Comparison of ENCODE assay signal across 20 mouse cellular contexts in genomic region chr4:141897838-141898237, GRCm38 (mm10). TPM values are rescaled to one million over a fixed set of nuclear protein-coding genes. Genes with fewer than 3 reads are reported as not detected.
A peak's percentile ranks its signal among the peaks of the same experiment; 100 is the strongest.
DNase-seq lines count a peak whose midpoint lies in the region; ATAC-seq and TF ChIP-seq lines count a peak whose summit lies in the region.
"Had no signal": no experiment of that assay in that cellular context is flagged by ENCODE, and none has a peak within 500 bp of the region (broad histone marks: within the 10 kb centered on the region; RNA-seq: fewer than 3 reads in every experiment).

No protein-coding gene starts in this region.

- 56% methylated on average over 3 of the region's 3 CpGs for WGBS in heart, embryonic 10.5 days
- 57% methylated on average over 3 of the region's 3 CpGs for WGBS in neural tube, embryonic 13.5 days
- WGBS in hindbrain, embryonic 16.5 days, result 57% methylated on average over 2 of the region's 3 CpGs
- 58% methylated on average over 3 of the region's 3 CpGs for WGBS in olfactory bulb, adult 2 months

- no peak for TF ChIP-seq CTCF in olfactory bulb, adult 2 months (IDR thresholded peaks at IDR 0.05; ENCODE audit: insufficient read depth, low read depth, low read length)

- ATAC-seq in neural tube, embryonic 13.5 days (ENCODE audit: low read depth), result no peak
- ATAC-seq in hindbrain, embryonic 16.5 days, result no peak

- no peaks in the 10 kb centered on the region for H3K36me3 ChIP-seq in heart, embryonic 10.5 days
- no peaks in the 10 kb centered on the region for H3K36me3 ChIP-seq in neural tube, embryonic 13.5 days
- H3K36me3 ChIP-seq in hindbrain, embryonic 16.5 days (ENCODE audit: control insufficient read depth, insufficient read depth, low read length), result no peaks in the 10 kb centered on the region
- H3K36me3 ChIP-seq: liver, embryonic 13.5 days; neural tube, embryonic 12.5 days had no signal

- peaks cover 66% of the 10 kb centered on the region for H3K4me1 ChIP-seq in heart, embryonic 10.5 days
- peaks cover 78% of the 10 kb centered on the region for H3K4me1 ChIP-seq in neural tube, embryonic 13.5 days (replicated peaks)
- H3K4me1 ChIP-seq in hindbrain, embryonic 16.5 days (ENCODE audit: control insufficient read depth, insufficient read depth, low read depth, low read length), result peaks cover 22% of the 10 kb centered on the region
- peaks cover 37% of the 10 kb centered on the region for H3K4me1 ChIP-seq in olfactory bulb, adult 2 months (ENCODE audit: control insufficient read depth, insufficient read depth, low read length)

- no peaks in the 10 kb centered on the region for H3K9me3 ChIP-seq in heart, embryonic 10.5 days
- H3K9me3 ChIP-seq in neural tube, embryonic 13.5 days, result no peaks in the 10 kb centered on the region
- H3K9me3 ChIP-seq in hindbrain, embryonic 16.5 days (ENCODE audit: control insufficient read depth, low read length), result no peaks in the 10 kb centered on the region
- H3K9me3 ChIP-seq: liver, embryonic 13.5 days; neural tube, embryonic 12.5 days had no signal

- H3K27me3 ChIP-seq in heart, embryonic 10.5 days (ENCODE audit: insufficient read depth, poor library complexity, severe bottlenecking), result no peaks in the 10 kb centered on the region
- no peaks in the 10 kb centered on the region for H3K27me3 ChIP-seq in neural tube, embryonic 13.5 days
- no peaks in the 10 kb centered on the region for H3K27me3 ChIP-seq in hindbrain, embryonic 16.5 days (replicated peaks; ENCODE audit: control insufficient read depth, insufficient read depth, low read length)
- H3K27me3 ChIP-seq: CH12.LX; neural tube, embryonic 12.5 days had no signal

- TF ChIP-seq POLR2A in olfactory bulb, adult 2 months (IDR thresholded peaks at IDR 0.05; ENCODE audit: insufficient read depth, low read depth, low read length), result no peak

- H3K4me3 ChIP-seq in heart, embryonic 10.5 days, result no peak overlapping the region
- H3K4me3 ChIP-seq in neural tube, embryonic 13.5 days, result no peak overlapping the region
- H3K4me3 ChIP-seq in hindbrain, embryonic 16.5 days (ENCODE audit: low read length), result no peak overlapping the region
- H3K4me3 ChIP-seq in olfactory bulb, adult 2 months (ENCODE audit: insufficient read depth, low read depth, low read length), result no peak overlapping the region
- H3K4me3 ChIP-seq: erythroblast, embryonic 14.5 days; gastrocnemius, adult 2 months; liver, embryonic 13.5 days; neural tube, embryonic 12.5 days had no signal

- peak overlapping the region; percentile 37 for H3K27ac ChIP-seq in heart, embryonic 10.5 days
- H3K27ac ChIP-seq in neural tube, embryonic 13.5 days (replicated peaks), result peak overlapping the region; percentile 85
- 0 out of 2 replicates have a peak overlapping the region, but pooled peaks have one; percentile 12 for H3K27ac ChIP-seq in hindbrain, embryonic 16.5 days (ENCODE audit: low read depth, low read length)
- peak overlapping the region; percentile 54; the same call in 1 of the 2 replicates for H3K27ac ChIP-seq in olfactory bulb, adult 2 months (ENCODE audit: insufficient read depth, low read depth, low read length)
- H3K27ac ChIP-seq: gastrocnemius, adult 2 months; liver, embryonic 13.5 days; neural tube, embryonic 12.5 days had no signal

- H3K4me2 ChIP-seq in neural tube, embryonic 13.5 days, result no peak overlapping the region
- no peak overlapping the region for H3K4me2 ChIP-seq in hindbrain, embryonic 16.5 days (ENCODE audit: low read length)
- H3K4me2 ChIP-seq: liver, embryonic 13.5 days; neural tube, embryonic 12.5 days had no signal

- no peak overlapping the region for H3K9ac ChIP-seq in neural tube, embryonic 13.5 days
- H3K9ac ChIP-seq in hindbrain, embryonic 16.5 days (ENCODE audit: low read depth, low read length), result no peak overlapping the region
- H3K9ac ChIP-seq: liver, embryonic 13.5 days; neural tube, embryonic 12.5 days had no signal

- no peak for DNase-seq in heart, embryonic 10.5 days (ENCODE audit: low spot score)
- DNase-seq in heart, postnatal 4 days, result no peak
- DNase-seq in neural tube, embryonic 10.5 days (ENCODE audit: extremely low spot score, low spot score), result no peak
- DNase-seq in layer of hippocampus, postnatal 14 days (ENCODE audit: low spot score in 2 of 2), result no peak
- DNase-seq in layer of hippocampus, postnatal 25 days (ENCODE audit: extremely low spot score in 1 of 2, low spot score in 1 of 2), result no peak
- DNase-seq: cerebellum, adult 11-12 months; heart, postnatal 14 days; kidney, adult 11 months; liver, embryonic 13.5 days had no signal

RNA-seq across cellular contexts. Expression of gene Efhd2, which starts 23.1 kb away (rescaled TPM):
- polyA plus RNA-seq in heart, embryonic 10.5 days (2016; fragmentation: Nextera tagmentation; extraction: Ambion mirVana), result 139 and 151 TPM in 2 replicates
- 10 to 100 TPM; 46.5 to 50.5 TPM for total RNA-seq in heart, postnatal 4 days (2021)
- 65.7 and 67.1 TPM in 2 replicates for polyA plus RNA-seq in neural tube, embryonic 13.5 days (2015; fragmentation: Nextera tagmentation; extraction: Ambion mirVana)
- polyA plus RNA-seq in hindbrain, embryonic 16.5 days (2015; fragmentation: Nextera tagmentation; extraction: Ambion mirVana), result 77.6 and 78.6 TPM in 2 replicates
- not detected in 2 replicates for polyA plus RNA-seq in olfactory bulb, adult 2 months (2012; ENCODE audit: insufficient read depth, insufficient read length, low replicate concordance, missing spikeins)
- total RNA-seq in layer of hippocampus, postnatal 14 days (2021), result 10 to 100 TPM; 55.2 to 60.4 TPM
- total RNA-seq in layer of hippocampus, postnatal 25 days (2021), result 100 to 1,000 TPM; 125 to 131 TPM

RNA-seq across cellular contexts. Expression of gene Ctrc, which starts 51.7 kb away (rescaled TPM):
- not detected in 2 replicates for polyA plus RNA-seq in heart, embryonic 10.5 days (2016; fragmentation: Nextera tagmentation; extraction: Ambion mirVana)
- total RNA-seq in heart, postnatal 4 days (2021), result not detected
- not detected in 2 replicates for polyA plus RNA-seq in neural tube, embryonic 13.5 days (2015; fragmentation: Nextera tagmentation; extraction: Ambion mirVana)
- polyA plus RNA-seq in hindbrain, embryonic 16.5 days (2015; fragmentation: Nextera tagmentation; extraction: Ambion mirVana), result not detected in 2 replicates
- not detected in 2 replicates for polyA plus RNA-seq in olfactory bulb, adult 2 months (2012; ENCODE audit: insufficient read depth, insufficient read length, low replicate concordance, missing spikeins)
- total RNA-seq in layer of hippocampus, postnatal 14 days (2021), result not detected
- total RNA-seq in layer of hippocampus, postnatal 25 days (2021), result not detected
- total RNA-seq: CH12.LX; common myeloid progenitor, adult 5-6 weeks; gastrocnemius, adult 2 months; heart, adult 8-10 months; heart, postnatal 14 days; megakaryocyte, adult 5-6 weeks had no signal
- polyA plus RNA-seq: erythroblast, embryonic 14.5 days; liver, embryonic 13.5 days; neural tube, embryonic 12.5 days; urinary bladder, adult 2 months had no signal

Comparison
In these comparisons a context has a peak if more than half of its experiments do, and no peak if none do; other contexts are left out.
1. H3K27ac ChIP-seq: peak in every context shown above with its lines; median percentile 85 in neural tube, embryonic 13.5 days; 54 in olfactory bulb, adult 2 months; 37 in heart, embryonic 10.5 days; 12 in hindbrain, embryonic 16.5 days.